Mouse (Mus musculus): ENCODE results near the gene Entpd2.

- no peak for TF ChIP-seq CTCF (IDR thresholded peaks at IDR 0.05; ENCODE audit: low read depth, low read length)
- no peak for TF ChIP-seq POLR2A (IDR thresholded peaks at IDR 0.05; ENCODE audit: borderline replicate concordance, low read depth, low read length)
Measured at GRCm38 (mm10) chr2:25355419-25356066, 40.1 kb upstream of the Entpd2 start.
